20 mouse cellular contexts compared by ENCODE assay signal in genomic region chr2:165270858-165271257, GRCm38 (mm10). TPM values are rescaled to one million over a fixed set of nuclear protein-coding genes. Genes with fewer than 3 reads are reported as not detected.
DNase-seq lines count a peak whose midpoint lies in the region; ATAC-seq and TF ChIP-seq lines count a peak whose summit lies in the region.
"Had no signal": no experiment of that assay in that cellular context is flagged by ENCODE, and none has a peak within 500 bp of the region (broad histone marks: within the 10 kb centered on the region; RNA-seq: fewer than 3 reads in every experiment).

No protein-coding gene starts in this region.

- H3K4me2 ChIP-seq in forebrain, embryonic 14.5 days (ENCODE audit: low read length), result no peak overlapping the region
- no peak overlapping the region for H3K4me2 ChIP-seq in forebrain, postnatal 0 days (ENCODE audit: low read depth)
- no peak overlapping the region for H3K4me2 ChIP-seq in hindbrain, embryonic 14.5 days (replicated peaks)
- H3K4me2 ChIP-seq in midbrain, embryonic 12.5 days (replicated peaks), result no peak overlapping the region
- H3K4me2 ChIP-seq: hindbrain, embryonic 15.5 days; liver, embryonic 11.5 days; lung, embryonic 15.5 days had no signal

- no peaks in the 10 kb centered on the region for H3K27me3 ChIP-seq in forebrain, embryonic 14.5 days (replicated peaks; ENCODE audit: control insufficient read depth, insufficient read depth, low read length)
- no peaks in the 10 kb centered on the region for H3K27me3 ChIP-seq in forebrain, postnatal 0 days (ENCODE audit: insufficient read depth, low read length)
- H3K27me3 ChIP-seq in hindbrain, embryonic 14.5 days (ENCODE audit: control insufficient read depth, insufficient read depth, low read length), result 0 out of 2 replicates have a peak, but pooled peaks cover 4% of the 10 kb centered on the region
- peaks cover 52% of the 10 kb centered on the region for H3K27me3 ChIP-seq in hindbrain, embryonic 10.5 days (ENCODE audit: insufficient read depth, poor library complexity, severe bottlenecking)
- peaks cover 28% of the 10 kb centered on the region for H3K27me3 ChIP-seq in midbrain, embryonic 12.5 days
- H3K27me3 ChIP-seq: hindbrain, embryonic 15.5 days had no signal

- no peaks in the 10 kb centered on the region for H3K9me3 ChIP-seq in forebrain, embryonic 14.5 days (replicated peaks; ENCODE audit: control insufficient read depth, low read length)
- H3K9me3 ChIP-seq in forebrain, postnatal 0 days (ENCODE audit: low read length), result no peaks in the 10 kb centered on the region
- H3K9me3 ChIP-seq in hindbrain, embryonic 14.5 days (ENCODE audit: control insufficient read depth, low read length), result no peaks in the 10 kb centered on the region
- no peaks in the 10 kb centered on the region for H3K9me3 ChIP-seq in hindbrain, embryonic 10.5 days
- H3K9me3 ChIP-seq in midbrain, embryonic 12.5 days, result no peaks in the 10 kb centered on the region
- H3K9me3 ChIP-seq: G1E; hindbrain, embryonic 15.5 days; lung, embryonic 15.5 days had no signal

- WGBS in forebrain, embryonic 14.5 days, result 46% methylated on average over 7 of the region's 7 CpGs
- WGBS in forebrain, postnatal 0 days, result 45% methylated on average over 7 of the region's 7 CpGs
- 50% methylated on average over 7 of the region's 7 CpGs for WGBS in hindbrain, embryonic 14.5 days
- WGBS in hindbrain, embryonic 10.5 days, result 71% methylated on average over 7 of the region's 7 CpGs
- 57% methylated on average over 7 of the region's 7 CpGs for WGBS in midbrain, embryonic 12.5 days

- no peak overlapping the region for H3K9ac ChIP-seq in forebrain, embryonic 14.5 days (ENCODE audit: low read length)
- no peak overlapping the region for H3K9ac ChIP-seq in forebrain, postnatal 0 days
- H3K9ac ChIP-seq in hindbrain, embryonic 14.5 days, result no peak overlapping the region
- H3K9ac ChIP-seq in midbrain, embryonic 12.5 days (replicated peaks), result no peak overlapping the region
- H3K9ac ChIP-seq: hindbrain, embryonic 15.5 days; lung, embryonic 15.5 days had no signal

- H3K4me3 ChIP-seq in forebrain, embryonic 14.5 days (ENCODE audit: low read depth, low read length), result no peak overlapping the region
- H3K4me3 ChIP-seq in forebrain, postnatal 0 days (ENCODE audit: low read depth, low read length), result no peak overlapping the region
- no peak overlapping the region for H3K4me3 ChIP-seq in hindbrain, embryonic 14.5 days (replicated peaks; ENCODE audit: low read length)
- no peak overlapping the region for H3K4me3 ChIP-seq in hindbrain, embryonic 10.5 days
- no peak overlapping the region for H3K4me3 ChIP-seq in midbrain, embryonic 12.5 days
- H3K4me3 ChIP-seq: hindbrain, embryonic 15.5 days; lung, embryonic 15.5 days had no signal

- H3K36me3 ChIP-seq in forebrain, embryonic 14.5 days (ENCODE audit: control insufficient read depth, insufficient read depth, low read length), result no peaks in the 10 kb centered on the region
- H3K36me3 ChIP-seq in forebrain, postnatal 0 days (ENCODE audit: insufficient read depth), result no peaks in the 10 kb centered on the region
- H3K36me3 ChIP-seq in hindbrain, embryonic 14.5 days (replicated peaks; ENCODE audit: control insufficient read depth, insufficient read depth), result no peaks in the 10 kb centered on the region
- H3K36me3 ChIP-seq in hindbrain, embryonic 10.5 days, result no peaks in the 10 kb centered on the region
- H3K36me3 ChIP-seq in midbrain, embryonic 12.5 days, result no peaks in the 10 kb centered on the region
- H3K36me3 ChIP-seq: hindbrain, embryonic 15.5 days; lung, embryonic 15.5 days had no signal

- no peak for TF ChIP-seq CTCF in forebrain, postnatal 0 days (IDR thresholded peaks at IDR 0.05; ENCODE audit: low read depth)

- DNase-seq in forebrain, embryonic 14.5 days (ENCODE audit: low spot score), result no peak
- no peak for DNase-seq in forebrain, postnatal 0 days
- no peak for DNase-seq in hindbrain, embryonic 14.5 days (ENCODE audit: low spot score)
- DNase-seq in hindbrain, embryonic 10.5 days (ENCODE audit: low spot score), result no peak
- DNase-seq in A20 (ENCODE audit: low read depth, low spot score), result peak; percentile 88
- DNase-seq in frontal cortex, postnatal 10 days (ENCODE audit: low spot score in 2 of 2), result no peak
- DNase-seq in testis, postnatal 10 days (ENCODE audit: low spot score), result no peak
- DNase-seq: adrenal gland, adult 2 months; cerebellum, adult 11-12 months; gastrocnemius, postnatal 36 days; kidney, adult 18-20 months; kidney, postnatal 25 days; thymus, adult 2 months had no signal

- H3K27ac ChIP-seq in forebrain, embryonic 14.5 days (ENCODE audit: low read depth, low read length), result 0 out of 2 replicates have a peak overlapping the region, but pooled peaks have one; percentile 33
- H3K27ac ChIP-seq in forebrain, postnatal 0 days (ENCODE audit: low read depth, low read length), result no peak overlapping the region
- peak overlapping the region; percentile 15; the same call in 1 of the 2 replicates for H3K27ac ChIP-seq in hindbrain, embryonic 14.5 days
- H3K27ac ChIP-seq in hindbrain, embryonic 10.5 days, result no peak overlapping the region; the same call in 1 of the 2 replicates
- H3K27ac ChIP-seq in midbrain, embryonic 12.5 days (replicated peaks), result 0 out of 2 replicates have a peak overlapping the region, but pooled peaks have one; percentile 30
- H3K27ac ChIP-seq: hindbrain, embryonic 15.5 days; lung, embryonic 15.5 days had no signal

- H3K4me1 ChIP-seq in forebrain, embryonic 14.5 days (ENCODE audit: control insufficient read depth, insufficient read depth, low read length), result peaks cover 47% of the 10 kb centered on the region
- H3K4me1 ChIP-seq in forebrain, postnatal 0 days (ENCODE audit: insufficient read depth), result peaks cover 30% of the 10 kb centered on the region
- H3K4me1 ChIP-seq in hindbrain, embryonic 14.5 days (replicated peaks; ENCODE audit: control insufficient read depth, insufficient read depth, low read length), result peaks cover 55% of the 10 kb centered on the region
- H3K4me1 ChIP-seq in hindbrain, embryonic 10.5 days (replicated peaks), result peaks cover 65% of the 10 kb centered on the region
- peaks cover 58% of the 10 kb centered on the region for H3K4me1 ChIP-seq in midbrain, embryonic 12.5 days
- H3K4me1 ChIP-seq: lung, embryonic 15.5 days had no signal

- ATAC-seq in forebrain, embryonic 14.5 days, result no peak
- ATAC-seq in forebrain, postnatal 0 days, result no peak
- no peak for ATAC-seq in hindbrain, embryonic 14.5 days (ENCODE audit: low FRiP score)
- no peak for ATAC-seq in midbrain, embryonic 12.5 days (ENCODE audit: low FRiP score, low read depth)

RNA-seq across cellular contexts. Expression of gene Slc35c2, which starts 16.8 kb away (rescaled TPM):
- polyA plus RNA-seq in forebrain, embryonic 14.5 days (2014; fragmentation: Nextera tagmentation; extraction: Ambion mirVana), result 54.7 and 56.4 TPM in 2 replicates
- 66.9 and 85.8 TPM in 2 replicates for total RNA-seq in forebrain, postnatal 0 days (2014; rRNA removed)
- polyA plus RNA-seq in forebrain, postnatal 0 days (2015; fragmentation: Nextera tagmentation; extraction: Ambion mirVana), result 62.7 and 65.8 TPM in 2 replicates
- polyA plus RNA-seq in hindbrain, embryonic 14.5 days (2014; fragmentation: Nextera tagmentation; extraction: Ambion mirVana), result 60.1 and 60.8 TPM in 2 replicates
- 68.3 and 73.0 TPM in 2 replicates for polyA plus RNA-seq in hindbrain, embryonic 10.5 days (2016; fragmentation: Nextera tagmentation; extraction: Ambion mirVana)
- 61.6 and 67.1 TPM in 2 replicates for polyA plus RNA-seq in midbrain, embryonic 12.5 days (2016; fragmentation: Nextera tagmentation; extraction: Ambion mirVana)

RNA-seq across cellular contexts. Expression of gene Cdh22, which starts 36.2 kb away (rescaled TPM):
- polyA plus RNA-seq in forebrain, embryonic 14.5 days (2014; fragmentation: Nextera tagmentation; extraction: Ambion mirVana), result 4.8 and 4.9 TPM in 2 replicates
- total RNA-seq in forebrain, postnatal 0 days (2014; rRNA removed), result 11.5 and 24.6 TPM in 2 replicates
- 7.1 and 10.4 TPM in 2 replicates for polyA plus RNA-seq in forebrain, postnatal 0 days (2015; fragmentation: Nextera tagmentation; extraction: Ambion mirVana)
- 12.4 and 15.4 TPM in 2 replicates for polyA plus RNA-seq in hindbrain, embryonic 14.5 days (2014; fragmentation: Nextera tagmentation; extraction: Ambion mirVana)
- polyA plus RNA-seq in hindbrain, embryonic 10.5 days (2016; fragmentation: Nextera tagmentation; extraction: Ambion mirVana), result 4.4 and 8.7 TPM in 2 replicates
- polyA plus RNA-seq in midbrain, embryonic 12.5 days (2016; fragmentation: Nextera tagmentation; extraction: Ambion mirVana), result 14.8 and 18.8 TPM in 2 replicates
- total RNA-seq: megakaryocyte progenitor cell, adult 5-6 weeks; neutrophil, adult 5-6 weeks had no signal
- polyA plus RNA-seq: G1E had no signal

RNA-seq across cellular contexts. Expression of gene Elmo2, which starts 55.4 kb away (rescaled TPM):
- 95.5 and 101 TPM in 2 replicates for polyA plus RNA-seq in forebrain, embryonic 14.5 days (2014; fragmentation: Nextera tagmentation; extraction: Ambion mirVana)
- 78.8 and 80.9 TPM in 2 replicates for total RNA-seq in forebrain, postnatal 0 days (2014; rRNA removed)
- polyA plus RNA-seq in forebrain, postnatal 0 days (2015; fragmentation: Nextera tagmentation; extraction: Ambion mirVana), result 68.6 and 84.5 TPM in 2 replicates
- polyA plus RNA-seq in hindbrain, embryonic 14.5 days (2014; fragmentation: Nextera tagmentation; extraction: Ambion mirVana), result 99.7 and 100 TPM in 2 replicates
- polyA plus RNA-seq in hindbrain, embryonic 10.5 days (2016; fragmentation: Nextera tagmentation; extraction: Ambion mirVana), result 90.0 and 94.6 TPM in 2 replicates
- polyA plus RNA-seq in midbrain, embryonic 12.5 days (2016; fragmentation: Nextera tagmentation; extraction: Ambion mirVana), result 88.2 and 89.3 TPM in 2 replicates

Comparison
In these comparisons a context has a peak if more than half of its experiments do, and no peak if none do; other contexts are left out.
1. H3K27ac ChIP-seq: peak in forebrain, embryonic 14.5 days (single experiment), hindbrain, embryonic 14.5 days (single experiment) and midbrain, embryonic 12.5 days (single experiment); none in forebrain, postnatal 0 days (single experiment) and hindbrain, embryonic 10.5 days (single experiment).